Mouse (Mus musculus) layer of hippocampus, adult 2 months (tissue): Measurements from ENCODE around the gene Apba1. TPM values are rescaled to one million over a fixed set of nuclear protein-coding genes. Genes with fewer than 3 reads are reported as not detected.
A peak's percentile ranks its signal among the peaks of the same experiment; 100 is the strongest.

Experiments used
- DNase-seq, 2 experiments: peaks; one replicate each; pipeline ENCODE4 v3.0.0; 2022; ENCODE audit warnings: low spot score in 2 of 2
- H3K27ac ChIP-seq: fragments of 200-600 bp; 2 replicates; pipeline ENCODE4 v1.8.1; 2022
- H3K4me3 ChIP-seq: fragments of 200-600 bp; 2 replicates; pipeline ENCODE4 v1.8.1; 2022; ENCODE audit warnings: mild to moderate bottlenecking
- CTCF ChIP-seq: fragments of 200-600 bp; conservative IDR thresholded peaks from 2 replicates; pipeline ENCODE4 v1.8.1; 2022; ENCODE audit warnings: antibody characterized with exemption, mild to moderate bottlenecking, moderate library complexity
- total RNA-seq, 2 experiments: library from RNA; stranded (reverse); gene quantifications; 2 replicates each; pipeline ENCODE4 v1.2.3; 2021

The Apba1 gene
- total RNA-seq, 2 experiments from 2014 or later = 118 to 119 TPM

DNA sequence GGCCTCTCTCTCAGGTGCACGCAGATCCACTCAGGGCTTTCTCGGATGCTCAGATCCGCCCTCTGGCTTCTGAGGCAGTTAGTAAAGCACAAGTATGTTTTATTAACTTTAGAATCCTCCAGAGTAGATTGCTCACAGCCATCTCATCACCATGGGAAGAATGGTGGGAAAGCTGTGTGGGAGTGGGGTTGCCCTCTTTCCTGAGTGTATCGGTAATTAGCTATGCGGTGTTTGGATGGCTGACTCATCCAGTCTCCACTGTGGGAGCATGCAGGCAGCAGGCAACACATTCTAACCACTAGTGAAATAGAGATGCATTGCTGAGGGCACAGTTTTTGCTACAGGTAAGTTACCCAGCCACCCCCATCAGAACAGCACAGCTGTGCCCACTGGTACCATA, 172.1 kb downstream of the Apba1 start:
- TF ChIP-seq CTCF = no peak
- H3K27ac ChIP-seq = no peak overlapping the region
- no peak overlapping the region for H3K4me3 ChIP-seq
- peak in 1 of 2 experiments; percentile 28 for DNase-seq

DNA sequence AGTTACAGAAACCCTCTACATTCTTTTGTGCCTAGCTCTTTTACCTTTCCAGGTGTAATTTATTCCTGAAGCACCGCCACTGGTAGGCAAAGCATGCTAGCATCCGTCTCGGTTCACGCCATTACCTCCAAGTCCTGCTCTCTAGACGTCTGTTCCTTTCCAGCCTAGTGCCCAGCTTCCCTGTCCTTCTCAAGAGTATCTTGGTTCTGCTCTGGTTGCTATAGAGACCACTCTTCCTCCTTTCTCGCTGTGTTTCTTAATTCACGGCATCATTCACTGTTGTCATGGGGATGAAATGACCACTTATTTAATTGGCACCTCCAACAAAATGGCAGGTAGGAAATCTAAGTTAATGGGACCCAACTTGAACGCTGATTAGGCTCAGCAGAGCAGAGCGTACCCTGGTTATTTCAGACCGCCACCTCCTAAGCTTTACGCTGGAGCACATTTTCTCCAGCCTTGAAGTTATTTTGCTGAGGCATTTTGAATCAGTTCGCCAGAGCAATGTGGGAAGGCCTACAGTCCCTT, 182.8 kb downstream of the Apba1 start:
- no peak for DNase-seq
- no peak overlapping the region for H3K4me3 ChIP-seq
- TF ChIP-seq CTCF = no peak
- no peak overlapping the region for H3K27ac ChIP-seq

- no peak overlapping the region for H3K27ac ChIP-seq
- TF ChIP-seq CTCF = no peak
- DNase-seq = no peak
- H3K4me3 ChIP-seq = no peak overlapping the region
These were observed 184.2 kb downstream of the Apba1 start for GRCm38 (mm10) chr19:23942886-23943285.

DNA sequence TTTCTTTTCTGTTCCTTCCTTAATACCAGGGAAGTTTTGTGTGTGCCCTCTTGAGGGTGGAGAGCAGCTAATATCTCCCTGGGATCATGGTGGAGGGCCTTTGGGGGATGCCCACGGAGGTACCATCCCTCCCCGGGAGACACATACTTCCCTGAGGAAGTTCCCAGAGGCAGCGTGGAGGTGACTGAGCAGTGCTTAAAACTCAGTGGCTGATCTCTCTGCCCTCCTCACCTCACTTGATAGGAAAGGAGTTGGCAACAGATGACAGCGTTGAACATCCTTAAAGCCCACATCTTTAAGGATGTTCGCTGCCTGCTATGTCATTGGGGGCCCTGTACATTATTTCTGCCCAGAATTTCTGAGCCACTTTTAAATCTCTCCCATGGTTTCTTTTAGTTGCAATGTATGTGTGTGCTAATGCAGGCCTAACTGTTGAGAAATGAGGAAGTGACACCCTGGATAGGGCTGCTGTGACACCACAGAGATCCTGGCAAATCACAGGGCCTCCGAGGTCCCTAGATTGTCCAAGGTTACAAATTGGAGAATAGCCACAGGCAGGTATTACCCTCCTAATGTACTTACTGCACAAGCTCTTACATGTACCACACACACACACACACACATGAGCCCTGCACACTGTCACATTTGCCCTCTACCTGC, 187.5 kb downstream of the Apba1 start:
- no peak overlapping the region for H3K4me3 ChIP-seq
- no peak for TF ChIP-seq CTCF
- H3K27ac ChIP-seq = no peak overlapping the region
- DNase-seq = no peak

DNA sequence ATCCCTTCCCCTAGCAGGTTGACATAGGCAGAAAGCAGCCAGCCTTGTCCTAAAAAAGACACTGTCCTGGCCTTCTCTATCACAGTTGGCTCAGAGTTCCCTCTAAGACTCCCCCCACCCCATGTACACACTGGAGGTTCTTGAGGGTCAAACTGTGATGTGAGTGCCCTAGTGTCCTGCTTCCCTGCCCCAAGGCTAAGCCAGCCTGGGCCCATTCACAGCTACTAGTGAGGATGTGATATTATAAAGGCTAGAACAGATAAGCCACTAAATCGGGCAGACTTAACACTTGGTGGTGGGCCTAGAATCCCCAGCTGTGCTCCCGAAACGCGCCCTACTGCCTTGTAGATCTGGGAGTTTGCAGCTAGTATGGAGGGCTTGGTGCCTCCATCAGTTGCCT, 188.1 kb downstream of the Apba1 start:
- Histone ChIP-seq H3K4me3 (no peak overlapping the region), H3K27ac (no peak overlapping the region)
- no peak for TF ChIP-seq CTCF
- no peak for DNase-seq

DNA sequence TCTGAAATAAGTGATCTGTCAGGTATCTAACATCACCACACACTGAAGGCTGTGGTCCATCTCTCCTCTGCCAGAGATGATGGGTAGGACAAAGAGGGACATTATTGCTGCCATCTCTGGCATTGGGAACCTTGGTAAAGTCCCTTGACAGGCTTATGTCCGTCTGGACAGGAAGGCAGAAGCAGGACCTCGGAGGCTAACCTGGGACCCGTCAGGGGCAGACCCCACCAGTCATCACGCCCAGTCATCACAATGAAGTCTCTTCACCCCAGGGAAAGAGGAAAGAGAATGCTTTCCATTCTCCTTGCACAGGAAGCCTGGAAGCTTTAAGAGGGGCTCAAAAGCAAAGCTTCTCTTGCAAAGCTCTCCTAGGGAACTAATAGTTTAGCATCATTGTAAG, 189.2 kb downstream of the Apba1 start:
- DNase-seq = no peak
- no peak for TF ChIP-seq CTCF
- H3K27ac ChIP-seq = peak overlapping the region; percentile 18; the same call in 1 of the 2 replicates

GRCm38 (mm10) chr19:23948301-23949000, 189.8 kb downstream of the Apba1 start:
- no peak for DNase-seq
- peak overlapping the region; percentile 18; the same call in 1 of the 2 replicates for H3K27ac ChIP-seq
- no peak for TF ChIP-seq CTCF
- H3K4me3 ChIP-seq = no peak overlapping the region

More for the DNA sequence above, 189.2 kb downstream of the Apba1 start:
- no peak overlapping the region for H3K4me3 ChIP-seq

DNA sequence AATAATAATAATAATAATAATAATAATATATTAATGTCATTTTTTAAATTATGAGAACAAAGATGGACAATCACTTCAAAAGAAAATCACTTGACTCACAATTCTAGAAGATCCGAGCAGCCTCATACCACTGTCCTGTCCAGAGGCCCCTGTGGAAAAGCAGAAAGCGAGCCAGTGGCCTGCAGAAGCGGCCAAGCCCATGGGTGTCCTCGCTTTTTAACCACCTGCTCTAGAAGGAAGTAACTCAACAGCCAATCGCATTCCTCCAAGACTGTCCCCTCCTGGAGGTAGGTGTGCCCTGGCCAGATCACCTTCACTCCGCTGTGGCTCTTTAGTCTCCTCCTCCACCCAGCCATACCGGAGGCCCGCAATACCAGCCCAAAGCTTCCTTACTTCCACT, 196.8 kb downstream of the Apba1 start:
- Histone ChIP-seq H3K4me3 (no peak overlapping the region), H3K27ac (no peak overlapping the region)
- no peak for DNase-seq
- TF ChIP-seq CTCF = no peak

DNA sequence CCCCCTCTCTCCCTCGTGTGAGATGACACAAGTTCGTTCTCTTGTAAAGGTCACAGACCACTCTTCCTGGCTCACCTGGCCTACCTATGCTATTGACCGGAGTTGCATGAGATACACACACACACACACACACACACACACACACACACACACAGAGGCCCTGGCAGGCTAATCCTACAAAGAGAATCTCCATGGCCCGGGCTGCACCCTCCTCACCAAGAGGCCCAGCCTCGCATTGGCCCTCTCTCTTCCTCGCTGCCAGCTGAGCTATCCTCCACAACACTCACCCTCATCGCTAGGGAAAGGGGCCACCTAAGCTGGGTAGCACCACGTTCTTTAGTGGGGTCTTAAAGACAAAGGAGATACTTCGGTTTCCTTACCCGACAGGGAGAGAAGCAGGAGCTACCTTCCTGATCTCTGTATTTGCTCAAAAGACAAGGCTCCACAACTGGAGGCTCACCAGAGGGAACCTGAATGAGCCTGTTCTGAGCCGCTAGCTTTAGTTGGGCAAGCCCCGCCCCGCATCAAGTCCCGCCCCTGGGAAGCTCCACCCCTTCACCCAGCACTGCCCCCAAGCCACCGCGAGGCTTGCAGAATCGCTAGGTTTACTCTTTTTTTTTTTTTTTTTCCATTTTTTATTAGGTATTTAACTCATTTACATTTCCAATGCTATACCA, 197.8 kb downstream of the Apba1 start:
- no peak overlapping the region for H3K27ac ChIP-seq
- H3K4me3 ChIP-seq = no peak overlapping the region
- TF ChIP-seq CTCF = no peak
- no peak for DNase-seq

DNA sequence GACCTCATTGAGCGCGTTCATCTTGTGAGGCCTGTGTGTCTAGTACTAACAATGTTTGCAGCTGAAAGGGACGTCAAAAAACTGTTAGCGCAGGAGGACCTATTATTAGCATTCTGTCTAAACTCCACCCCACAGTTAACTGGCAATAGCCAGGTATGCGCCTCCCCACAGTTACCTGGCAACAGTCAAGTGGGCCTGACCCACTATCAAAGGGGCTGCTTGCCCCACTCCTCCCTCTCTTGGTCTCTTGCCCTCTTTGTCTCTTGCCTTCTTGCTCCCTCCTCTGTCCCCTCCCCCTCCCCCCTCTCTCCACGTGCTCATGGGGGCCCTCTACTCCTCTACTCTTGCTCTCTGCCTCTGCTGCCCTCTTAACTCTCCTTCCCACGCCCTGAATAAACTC, 198.9 kb downstream of the Apba1 start:
- DNase-seq = no peak
- no peak for TF ChIP-seq CTCF
- no peak overlapping the region for H3K27ac ChIP-seq
- no peak overlapping the region for H3K4me3 ChIP-seq

GRCm38 (mm10) chr19:23958925-23959324, 200.2 kb downstream of the Apba1 start:
- no peak overlapping the region for H3K27ac ChIP-seq

DNA sequence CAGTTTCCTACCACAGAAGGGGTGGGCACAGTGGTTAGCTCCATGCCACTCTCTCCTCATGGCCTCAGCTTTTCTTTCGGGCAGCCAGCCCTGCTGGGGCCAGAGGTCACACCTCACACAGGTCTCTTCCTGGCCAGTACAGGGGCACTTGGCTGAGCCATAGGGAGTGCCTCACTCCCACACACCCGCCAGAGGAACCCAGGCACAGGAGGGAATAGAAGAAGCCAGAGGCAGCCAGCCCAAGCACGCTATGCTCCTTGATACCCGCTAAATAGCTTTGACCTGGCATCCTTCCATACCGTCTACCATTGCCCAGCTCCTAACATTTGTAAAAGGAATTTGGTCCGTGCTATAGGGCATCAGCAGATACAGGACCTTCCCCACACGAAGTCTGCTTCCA, 201.2 kb downstream of the Apba1 start:
- Histone ChIP-seq H3K4me3 (no peak overlapping the region), H3K27ac (no peak overlapping the region)
- no peak for DNase-seq
- no peak for TF ChIP-seq CTCF

More at GRCm38 (mm10) chr19:23958925-23959324, 200.2 kb downstream of the Apba1 start:
- peak; percentile 78 for TF ChIP-seq CTCF
- H3K4me3 ChIP-seq = no peak overlapping the region
- no peak for DNase-seq

GRCm38 (mm10) chr19:23960275-23960674, 201.6 kb downstream of the Apba1 start:
- TF ChIP-seq CTCF = no peak
- DNase-seq = peak in 1 of 2 experiments; percentile 36
- H3K4me3 ChIP-seq = no peak overlapping the region
- H3K27ac ChIP-seq = no peak overlapping the region; the same call in 1 of the 2 replicates
